In the genomic region with DNA sequence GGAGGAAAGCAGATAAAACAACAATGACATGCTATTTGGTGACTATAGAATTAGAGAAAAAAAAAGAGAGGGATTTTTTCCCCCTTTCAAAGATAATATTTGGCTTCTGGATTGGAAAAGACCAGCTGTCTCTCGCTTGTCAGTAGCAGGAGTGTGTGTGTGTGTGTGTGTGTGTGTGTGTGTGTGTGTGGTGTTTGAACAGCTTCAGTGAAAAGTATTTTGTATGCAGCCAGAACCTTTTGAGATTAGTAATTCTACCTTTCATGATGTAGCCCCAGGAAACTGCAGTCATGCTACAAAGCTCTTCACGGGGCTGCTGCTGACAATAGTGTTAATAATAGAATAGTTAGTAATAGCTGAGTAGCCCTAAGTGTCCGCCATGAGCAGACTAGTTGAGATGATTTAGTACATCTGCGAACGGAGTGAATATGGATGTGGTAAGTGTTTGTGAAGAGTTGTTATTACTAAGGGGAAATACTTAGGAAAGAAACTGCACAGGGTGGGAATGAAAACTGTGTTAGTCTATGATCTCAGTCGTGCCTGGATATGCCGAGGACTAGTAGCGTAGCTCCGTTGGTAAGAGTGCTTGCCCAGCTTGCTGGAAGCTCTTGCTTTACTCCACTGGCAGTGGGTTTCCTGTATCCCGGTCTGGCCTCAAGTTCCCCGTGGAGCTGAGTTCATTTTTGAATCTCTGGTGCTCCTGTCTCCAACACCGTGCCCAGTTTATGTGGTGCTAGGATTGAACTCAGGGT, we compare ENCODE assay signal across 15 mouse cellular contexts. TPM values are rescaled to one million over a fixed set of nuclear protein-coding genes. Genes with fewer than 3 reads are reported as not detected.
DNase-seq lines count a peak whose midpoint lies in the region; ATAC-seq lines count a peak whose summit lies in the region.
"Had no signal": no experiment of that assay in that cellular context is flagged by ENCODE, and none has a peak within 500 bp of the region (broad histone marks: within the 10 kb centered on the region; RNA-seq: fewer than 3 reads in every experiment).

No protein-coding gene starts in this region.

- H3K4me3 ChIP-seq in forebrain, embryonic 14.5 days (ENCODE audit: low read depth, low read length) = no peak overlapping the region
- no peak overlapping the region for H3K4me3 ChIP-seq in hindbrain, embryonic 15.5 days
- H3K4me3 ChIP-seq in midbrain, embryonic 16.5 days (ENCODE audit: low read depth, low read length) = no peak overlapping the region
- H3K4me3 ChIP-seq: erythroblast, embryonic 14.5 days; kidney, embryonic 15.5 days; limb, embryonic 15.5 days; stomach, embryonic 15.5 days had no signal

- H3K27ac ChIP-seq in forebrain, embryonic 14.5 days (ENCODE audit: low read depth, low read length) = no peak overlapping the region
- H3K27ac ChIP-seq in hindbrain, embryonic 15.5 days (replicated peaks) = no peak overlapping the region
- H3K27ac ChIP-seq in midbrain, embryonic 16.5 days (ENCODE audit: low read length) = peak overlapping the region; percentile 43; the same call in 1 of the 2 replicates
- H3K27ac ChIP-seq: kidney, embryonic 15.5 days; limb, embryonic 15.5 days; stomach, embryonic 15.5 days had no signal

- intact Hi-C loops in heart, postnatal 25 days (cut with DNase I) = loop anchor here (5.0 kb wide), 3 partner anchors 108 to 222 kb away; no protein-coding TSS in a partner anchor

- no peaks in the 10 kb centered on the region for H3K36me3 ChIP-seq in forebrain, embryonic 14.5 days (ENCODE audit: control insufficient read depth, insufficient read depth, low read length)
- H3K36me3 ChIP-seq in hindbrain, embryonic 15.5 days = no peaks in the 10 kb centered on the region
- no peaks in the 10 kb centered on the region for H3K36me3 ChIP-seq in midbrain, embryonic 16.5 days (ENCODE audit: control insufficient read depth, insufficient read depth, low read length)
- H3K36me3 ChIP-seq: limb, embryonic 15.5 days; stomach, embryonic 15.5 days had no signal

- no peaks in the 10 kb centered on the region for H3K27me3 ChIP-seq in forebrain, embryonic 14.5 days (replicated peaks; ENCODE audit: control insufficient read depth, insufficient read depth, low read length)
- H3K27me3 ChIP-seq in hindbrain, embryonic 15.5 days = 0 out of 2 replicates have a peak, but pooled peaks cover 5% of the 10 kb centered on the region
- H3K27me3 ChIP-seq in midbrain, embryonic 16.5 days (ENCODE audit: control insufficient read depth, insufficient read depth, low read depth, low read length) = no peaks in the 10 kb centered on the region
- H3K27me3 ChIP-seq: stomach, embryonic 15.5 days had no signal

- H3K9me3 ChIP-seq in forebrain, embryonic 14.5 days (replicated peaks; ENCODE audit: control insufficient read depth, low read length) = no peaks in the 10 kb centered on the region
- no peaks in the 10 kb centered on the region for H3K9me3 ChIP-seq in hindbrain, embryonic 15.5 days
- no peaks in the 10 kb centered on the region for H3K9me3 ChIP-seq in midbrain, embryonic 16.5 days (replicated peaks; ENCODE audit: control insufficient read depth, low read length, poor library complexity, severe bottlenecking)
- H3K9me3 ChIP-seq: kidney, embryonic 15.5 days; limb, embryonic 15.5 days; stomach, embryonic 15.5 days had no signal

- peak; percentile 42 for DNase-seq in retina, postnatal 1 day
- DNase-seq in retina, embryonic 14.5 days (ENCODE audit: low spot score) = no peak
- DNase-seq in forebrain, embryonic 14.5 days (ENCODE audit: low spot score) = peak; percentile 45
- no peak for DNase-seq in layer of hippocampus, adult 11-12 months (ENCODE audit: low spot score)
- no peak for DNase-seq in heart, postnatal 25 days (ENCODE audit: low spot score)
- no peak for DNase-seq in right cerebral cortex, postnatal 10 days (ENCODE audit: low spot score in 2 of 2)
- DNase-seq: cerebellum, adult 11-12 months; lung, postnatal 10 days; thymus, postnatal 4 days had no signal

- 0 out of 2 replicates have a peak overlapping the region, but pooled peaks have one; percentile 7 for H3K4me2 ChIP-seq in forebrain, embryonic 14.5 days (ENCODE audit: low read length)
- peak overlapping the region; percentile 8; the same call in 1 of the 2 replicates for H3K4me2 ChIP-seq in hindbrain, embryonic 15.5 days
- H3K4me2 ChIP-seq in midbrain, embryonic 16.5 days (ENCODE audit: low read length) = peak overlapping the region; percentile 19; the same call in 1 of the 2 replicates
- H3K4me2 ChIP-seq: limb, embryonic 15.5 days had no signal

- peaks cover 26% of the 10 kb centered on the region for H3K4me1 ChIP-seq in forebrain, embryonic 14.5 days (ENCODE audit: control insufficient read depth, insufficient read depth, low read length)
- H3K4me1 ChIP-seq in hindbrain, embryonic 15.5 days (replicated peaks) = peaks cover 56% of the 10 kb centered on the region
- H3K4me1 ChIP-seq in midbrain, embryonic 16.5 days (ENCODE audit: control insufficient read depth, insufficient read depth, low read length) = peaks cover 42% of the 10 kb centered on the region

- H3K9ac ChIP-seq in forebrain, embryonic 14.5 days (ENCODE audit: low read length) = no peak overlapping the region
- no peak overlapping the region for H3K9ac ChIP-seq in hindbrain, embryonic 15.5 days
- no peak overlapping the region for H3K9ac ChIP-seq in midbrain, embryonic 16.5 days (ENCODE audit: low read depth, low read length)
- H3K9ac ChIP-seq: kidney, embryonic 15.5 days; limb, embryonic 15.5 days; stomach, embryonic 15.5 days had no signal

- no peak for ATAC-seq in forebrain, embryonic 14.5 days
- ATAC-seq in hindbrain, embryonic 15.5 days (ENCODE audit: low FRiP score, low read depth) = no peak
- ATAC-seq in midbrain, embryonic 16.5 days = no peak

- 17% methylated on average over 12 of the region's 12 CpGs for WGBS in forebrain, embryonic 14.5 days
- 26% methylated on average over 12 of the region's 12 CpGs for WGBS in hindbrain, embryonic 15.5 days
- WGBS in midbrain, embryonic 16.5 days = 10% methylated on average over 12 of the region's 12 CpGs

RNA-seq across cellular contexts. Expression of a gene that starts 2.4 kb away (rescaled TPM):
- polyA plus RNA-seq in forebrain, embryonic 14.5 days (2014; fragmentation: Nextera tagmentation; extraction: Ambion mirVana) = 13.5 and 13.8 TPM in 2 replicates
- 9.2 and 10.0 TPM in 2 replicates for polyA plus RNA-seq in hindbrain, embryonic 15.5 days (2015; fragmentation: Nextera tagmentation; extraction: Ambion mirVana)
- polyA plus RNA-seq in midbrain, embryonic 16.5 days (2015; fragmentation: Nextera tagmentation; extraction: Ambion mirVana) = 4.0 and 5.6 TPM in 2 replicates
- total RNA-seq in heart, postnatal 25 days (2021) = 10 to 100 TPM; 10.0 to 11.2 TPM
- polyA plus RNA-seq: erythroblast, embryonic 14.5 days had no signal

Comparison
In these comparisons a context has a peak if more than half of its experiments do, and no peak if none do; other contexts are left out.
1. DNase-seq: peak in retina, postnatal 1 day (single experiment) and forebrain, embryonic 14.5 days (single experiment); none in retina, embryonic 14.5 days (single experiment), layer of hippocampus, adult 11-12 months (single experiment), heart, postnatal 25 days (single experiment) and right cerebral cortex, postnatal 10 days (0 of 2).
2. Peak in every context shown above with its lines, with median percentiles within 50 percentile points of each other: H3K4me2 ChIP-seq.